Mouse (Mus musculus) C2C12 (cell line): ENCODE measurements around the gene Tnni2.

ENCODE experiments used
- CEBPB ChIP-seq: IDR thresholded peaks from one replicate; pipeline ENCODE4 v1.6.1; 2011; ENCODE audit warnings: low read depth, mild to moderate bottlenecking, control low read depth, moderate library complexity
- CTCF ChIP-seq: IDR thresholded peaks from one replicate; pipeline ENCODE4 v1.5.1; 2011; ENCODE audit not compliant: control insufficient read depth, insufficient read depth, insufficient read length
- FOSL1 ChIP-seq: IDR thresholded peaks from one replicate; pipeline ENCODE4 v1.8.0; 2011; ENCODE audit warnings: mild to moderate bottlenecking, low read length; ENCODE audit not compliant: poor library complexity, insufficient read depth, severe bottlenecking
- MAX ChIP-seq: IDR thresholded peaks from one replicate; pipeline ENCODE4 v1.6.1; 2011; ENCODE audit warnings: mild to moderate bottlenecking, control low read depth
- MYOG ChIP-seq: IDR thresholded peaks from one replicate; pipeline ENCODE4 v1.6.1; 2011; ENCODE audit not compliant: control insufficient read depth, insufficient read length; ENCODE audit errors: extremely low read depth
- USF1 ChIP-seq: IDR thresholded peaks from one replicate; pipeline ENCODE4 v1.6.1; 2011; ENCODE audit warnings: low read depth, mild to moderate bottlenecking, control low read depth, moderate library complexity

DNA sequence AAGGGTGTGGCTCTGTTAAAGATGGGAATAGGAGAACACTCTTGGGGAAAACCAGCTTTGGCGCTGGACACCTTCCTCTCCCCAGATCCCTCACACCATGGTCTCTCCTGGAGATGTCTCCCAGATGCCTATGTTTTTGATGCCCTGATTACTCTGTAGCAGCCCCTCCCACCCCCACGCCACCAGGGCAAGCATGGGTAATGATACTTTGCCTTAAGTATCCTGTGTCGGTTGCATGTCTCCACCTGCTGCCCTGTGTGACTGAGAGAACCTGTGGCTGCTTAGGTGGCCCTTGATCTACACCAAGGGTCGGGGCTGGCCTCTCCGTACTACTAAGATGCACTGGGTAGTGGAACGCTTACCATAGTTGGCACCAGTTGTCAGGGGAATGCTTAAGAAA is 36.4 kb downstream of the Tnni2 start:
- no peak for TF ChIP-seq MAX
- no peak for TF ChIP-seq USF1
- TF ChIP-seq CTCF, result no peak
- no peak for TF ChIP-seq MYOG
- TF ChIP-seq CEBPB, result no peak
- TF ChIP-seq FOSL1, result no peak
